Mouse (Mus musculus) right cerebral cortex, postnatal 4 days (tissue): Measurements from ENCODE around the gene Bahcc1.
A peak's percentile ranks its signal among the peaks of the same experiment; 100 is the strongest.

Experiments used
- DNase-seq: peaks from one replicate; pipeline ENCODE4 v3.0.0-alpha.2; 2022

Bahcc1 gene

DNA sequence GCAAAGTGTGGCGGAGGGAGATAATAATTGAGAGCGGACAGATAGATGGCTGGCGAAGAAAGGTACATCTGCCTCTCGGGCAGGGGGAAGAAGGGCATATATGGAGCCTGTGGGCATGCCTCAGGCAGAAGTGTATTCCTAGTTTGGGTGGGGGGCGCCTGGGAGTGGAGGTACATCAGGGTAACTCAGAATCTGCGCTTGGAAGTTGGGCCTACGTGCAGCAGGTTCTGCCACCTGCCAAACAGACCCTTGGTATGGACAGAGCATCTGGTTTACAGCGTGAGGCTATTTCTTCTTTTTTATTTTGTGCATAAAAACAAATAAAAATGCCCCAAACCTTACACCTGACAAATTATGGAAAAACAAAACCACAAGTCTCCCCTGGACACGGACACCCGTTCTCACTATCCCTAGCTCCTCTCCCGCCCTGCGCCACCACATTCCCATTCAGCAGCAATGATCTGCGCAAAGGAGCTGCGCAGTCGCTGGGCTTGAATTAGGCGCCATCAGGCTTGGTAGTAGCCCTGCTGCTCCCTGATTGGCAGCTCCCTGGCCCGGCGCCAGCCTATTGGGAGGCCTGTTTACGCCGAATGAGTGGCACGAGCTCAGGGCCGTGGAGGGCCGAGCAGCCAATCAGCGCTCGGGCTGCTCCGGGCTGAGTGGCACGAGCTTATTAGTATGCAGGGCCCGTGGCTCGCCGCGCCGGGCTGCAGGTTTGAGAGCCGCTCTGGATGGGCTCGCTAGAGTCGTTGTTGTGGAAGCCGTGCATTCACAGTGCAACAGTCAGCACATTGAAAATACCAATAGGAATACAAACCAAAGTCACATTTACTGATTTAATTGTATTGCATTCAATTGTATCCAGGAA lies at the start of gene Bahcc1:
Gene Bahcc1 (plus strand): TSS at position 718 of the 868 bp plus-strand sequence.
- peak; percentile 100 for DNase-seq

DNA sequence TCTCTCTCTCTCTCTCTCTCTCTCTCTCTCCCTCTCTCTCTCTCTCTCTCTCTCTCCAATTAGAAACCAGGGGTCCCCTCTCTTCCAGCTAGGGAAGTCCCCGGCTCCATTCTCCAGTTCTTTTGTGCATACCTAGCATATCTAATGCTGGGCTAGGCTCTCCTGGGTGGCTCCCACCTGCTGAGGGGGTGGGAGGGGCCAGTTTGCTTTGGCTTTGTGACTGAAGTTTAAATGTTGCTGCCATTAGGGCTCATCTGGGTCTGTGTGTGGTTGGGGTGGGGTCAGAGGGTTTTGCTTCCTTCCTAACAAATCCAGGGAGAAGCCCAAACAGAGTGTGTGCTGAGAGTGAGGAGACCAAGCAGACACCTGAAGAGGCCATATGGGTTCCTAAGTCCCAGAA lies 49.6 kb upstream of the Bahcc1 start:
- DNase-seq, result no peak

DNA sequence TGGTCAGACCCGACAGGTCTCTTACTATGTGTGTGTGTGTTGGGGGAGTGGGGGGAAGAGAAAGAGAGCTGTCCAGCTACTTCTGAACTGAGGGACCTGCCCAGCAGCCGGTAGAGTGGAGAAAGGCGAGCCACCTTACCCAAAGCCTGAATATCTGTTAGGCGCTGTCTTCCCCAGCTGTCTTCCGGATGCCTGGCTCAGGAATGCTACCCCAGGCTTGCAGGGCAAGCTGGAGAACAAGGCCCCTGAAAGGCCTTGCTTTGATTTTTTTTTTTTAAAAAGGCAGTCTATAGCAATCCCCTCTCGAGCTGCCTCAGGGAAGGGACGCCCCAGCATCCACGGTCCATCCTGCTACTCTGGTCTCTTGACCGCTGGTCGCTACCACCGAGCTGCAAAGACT lies 49.0 kb upstream of the Bahcc1 start:
- no peak for DNase-seq

DNA sequence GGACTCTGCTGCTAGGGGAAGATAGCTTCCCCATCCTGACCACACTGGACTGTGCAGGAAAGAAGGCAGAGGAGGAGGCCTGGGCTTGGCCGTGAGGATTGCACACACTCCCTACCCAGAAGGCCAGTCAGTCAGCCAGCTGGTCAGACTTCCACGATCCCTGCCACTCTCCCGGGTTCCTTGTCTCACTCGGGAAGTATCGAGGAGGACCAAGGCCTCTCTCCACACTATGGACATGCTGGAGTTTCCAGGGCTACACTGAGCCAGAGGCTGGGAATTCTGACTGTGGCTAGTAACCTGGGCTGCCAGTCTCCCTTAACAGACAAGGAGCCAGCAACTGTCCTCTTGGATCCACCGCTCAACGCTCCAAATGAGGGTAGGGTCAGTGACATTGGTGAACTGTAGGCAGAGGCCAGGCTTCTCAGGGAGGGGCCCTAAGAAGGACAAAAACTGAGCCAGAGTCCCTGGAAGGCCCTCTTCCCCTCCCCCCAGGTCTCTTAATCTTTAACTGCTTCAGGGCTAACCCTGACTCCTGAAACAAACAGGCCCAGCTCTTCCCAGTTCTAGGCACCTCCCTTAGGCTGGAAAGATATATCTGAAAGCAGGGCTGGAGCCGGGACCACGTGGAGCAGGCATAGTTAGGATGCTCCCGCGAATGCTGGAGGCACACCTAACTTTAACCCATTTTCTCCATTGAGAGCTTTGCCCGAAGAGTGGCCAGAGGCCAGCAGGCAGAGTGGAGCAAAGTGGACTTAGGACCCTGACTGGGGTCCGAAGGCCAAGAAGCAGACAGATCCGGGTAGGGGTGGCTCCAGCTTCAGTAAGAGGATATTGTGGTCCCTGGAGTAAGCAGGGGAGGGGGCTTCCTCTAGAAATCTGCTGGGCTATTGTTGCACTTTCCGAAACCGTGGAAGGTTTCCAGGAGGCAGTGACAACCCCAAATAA lies 48.1 kb upstream of the Bahcc1 start:
- DNase-seq, result no peak

- peak; percentile 54 for DNase-seq
These were observed 47.2 kb upstream of the Bahcc1 start for GRCm38 (mm10) chr11:120185316-120186141.

- DNase-seq, result no peak
These were observed 46.5 kb upstream of the Bahcc1 start for GRCm38 (mm10) chr11:120186145-120186740.

DNA sequence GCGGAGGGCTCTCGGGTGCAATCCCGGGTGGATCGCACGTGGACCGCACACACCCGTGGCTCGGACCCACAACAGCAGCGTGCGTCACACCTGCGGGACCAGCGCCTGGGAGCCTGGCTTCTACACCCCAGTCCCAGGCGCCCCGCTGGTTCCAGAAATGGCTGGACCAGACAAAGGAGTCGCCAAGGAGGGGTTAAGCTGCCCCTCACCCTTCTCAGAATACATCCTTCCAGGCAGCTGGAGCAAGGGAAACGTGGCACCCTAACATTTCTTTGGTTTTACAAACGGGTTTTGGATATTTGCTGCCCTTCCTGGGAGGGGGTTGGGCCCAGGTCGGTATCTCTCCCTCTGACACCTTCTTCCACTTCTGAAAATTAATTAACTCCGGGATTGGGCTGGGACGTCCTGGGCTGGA lies 45.9 kb upstream of the Bahcc1 start:
- no peak for DNase-seq

DNA sequence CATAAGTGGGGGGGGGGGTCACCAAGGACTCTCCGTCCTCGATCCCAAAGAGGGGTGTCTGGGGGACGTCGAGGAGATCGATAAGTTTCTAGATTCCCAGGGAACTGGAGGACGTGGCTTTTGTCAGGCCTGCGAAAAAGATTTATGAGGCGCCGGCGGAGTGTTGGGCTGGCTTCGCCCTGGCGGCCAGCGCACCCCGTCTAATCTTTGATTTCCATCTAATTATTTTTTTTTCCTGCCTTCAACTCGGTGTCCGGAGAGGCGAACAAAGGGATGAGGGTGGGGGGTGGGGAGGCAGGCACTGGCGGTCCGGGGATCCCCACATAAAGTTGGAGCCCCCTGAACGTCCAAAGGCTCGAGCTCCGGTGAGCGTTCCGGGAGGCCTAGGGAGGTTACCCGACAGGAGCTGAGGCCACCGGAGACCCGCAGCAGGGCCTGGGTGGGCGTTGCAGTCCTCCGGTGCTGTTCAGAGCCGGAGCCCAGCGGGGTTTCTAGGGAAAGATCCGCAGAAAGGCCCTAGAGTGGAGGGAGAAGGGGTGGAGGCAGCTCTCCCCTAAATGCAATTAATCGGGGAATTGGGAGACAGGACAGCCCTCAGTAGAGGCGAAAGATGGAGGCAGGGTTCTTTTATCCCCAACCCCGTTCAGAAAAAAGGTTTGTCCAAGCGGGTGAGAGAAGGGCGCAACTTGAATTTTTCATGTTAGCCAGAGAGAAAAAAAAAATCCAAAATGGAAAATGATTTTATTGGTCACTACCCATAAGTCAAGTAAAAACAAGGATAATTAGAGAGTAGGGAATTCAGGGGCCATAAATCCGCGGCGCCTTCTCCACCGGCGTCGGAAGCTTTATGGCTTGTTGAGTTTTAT lies 45.3 kb upstream of the Bahcc1 start:
- no peak for DNase-seq

- no peak for DNase-seq
These were observed 44.7 kb upstream of the Bahcc1 start for GRCm38 (mm10) chr11:120188102-120188480.

DNA sequence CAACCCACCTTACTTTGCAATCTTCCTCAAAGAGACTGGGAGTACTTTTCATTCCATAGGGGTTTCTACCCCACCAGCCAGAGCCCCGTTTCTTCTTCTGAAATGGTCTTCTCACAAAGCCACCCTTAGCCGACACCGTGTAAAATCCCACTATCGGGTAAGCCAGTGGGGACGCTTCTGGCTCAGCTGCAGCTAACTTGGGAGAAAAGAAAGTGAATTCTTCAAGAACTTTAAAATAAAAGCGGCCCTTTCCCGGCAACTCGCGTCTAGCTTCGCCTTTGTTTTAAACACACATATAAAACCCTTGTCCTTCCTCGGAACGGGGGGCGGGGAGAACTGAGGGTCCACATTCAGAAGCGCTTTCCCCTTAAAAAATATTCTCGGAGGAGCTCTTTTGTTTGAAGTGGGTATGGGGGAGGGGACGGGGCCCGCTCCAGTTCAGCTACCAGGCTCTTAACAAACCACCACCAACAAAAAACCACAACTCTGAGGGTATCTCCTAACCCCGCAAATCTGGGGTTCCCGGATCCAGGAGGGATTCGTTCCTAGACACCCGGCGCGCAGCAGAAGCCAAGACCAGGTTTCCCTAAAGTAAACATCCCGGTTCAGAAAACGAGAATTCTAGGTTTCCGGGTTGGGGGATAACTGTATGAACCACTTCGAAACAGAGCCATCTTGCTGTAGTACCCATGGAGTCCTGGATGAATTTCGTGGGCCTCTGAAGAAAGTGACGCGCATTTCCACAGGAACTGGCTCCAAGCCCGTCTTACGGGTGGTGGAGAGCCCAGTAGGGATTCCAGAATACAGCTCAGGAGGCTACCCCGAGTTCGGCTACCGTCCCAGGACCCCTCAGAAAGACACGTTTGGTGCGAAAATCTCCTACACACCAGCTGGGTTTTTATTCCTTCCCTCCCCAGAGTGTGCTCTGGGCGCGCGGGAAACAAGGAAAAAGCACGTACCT lies 44.0 kb upstream of the Bahcc1 start:
- peak; percentile 63 for DNase-seq

DNA sequence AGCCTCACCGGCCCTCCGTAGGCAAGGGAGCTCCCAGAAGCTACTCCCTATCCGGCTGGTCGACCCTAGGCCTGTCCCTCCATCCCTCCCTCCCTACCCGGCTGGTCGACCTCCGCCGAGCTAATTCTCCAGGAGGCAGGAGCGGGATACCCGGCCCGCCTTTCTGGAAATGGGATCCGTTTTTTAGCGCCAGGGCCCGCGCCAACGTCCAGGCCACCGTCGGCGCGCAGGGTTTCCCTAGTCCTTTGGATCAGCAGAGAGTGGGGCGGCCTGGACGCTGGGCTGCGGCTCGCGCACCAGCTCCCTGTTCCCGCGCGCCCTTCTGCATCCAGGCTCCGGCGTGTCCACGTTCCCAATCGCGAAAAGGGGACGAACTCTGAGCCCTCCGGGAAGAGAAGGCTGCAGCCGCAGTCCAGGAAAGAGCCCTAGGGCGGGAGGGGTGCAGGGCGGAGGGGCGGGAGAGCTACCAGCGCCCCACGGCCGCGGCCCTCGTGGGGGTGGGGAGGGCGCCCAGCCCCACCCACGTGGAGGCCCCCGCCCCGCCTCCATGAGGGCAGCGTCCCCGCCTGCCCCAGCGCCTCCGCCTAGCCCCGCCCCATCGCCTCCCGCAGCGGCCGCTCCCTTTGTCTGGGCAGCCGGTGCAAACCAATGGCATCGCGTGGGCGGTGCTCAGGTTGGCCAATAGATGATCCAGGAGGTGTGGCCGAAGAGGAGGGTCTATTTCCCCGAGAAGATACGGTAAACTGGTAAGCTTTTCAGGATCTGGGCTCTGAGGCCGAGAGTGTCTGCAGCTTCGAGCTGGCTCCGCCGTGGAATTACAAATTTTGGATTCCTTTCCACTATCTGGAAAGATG lies 43.1 kb upstream of the Bahcc1 start:
- DNase-seq, result peak; percentile 98

DNA sequence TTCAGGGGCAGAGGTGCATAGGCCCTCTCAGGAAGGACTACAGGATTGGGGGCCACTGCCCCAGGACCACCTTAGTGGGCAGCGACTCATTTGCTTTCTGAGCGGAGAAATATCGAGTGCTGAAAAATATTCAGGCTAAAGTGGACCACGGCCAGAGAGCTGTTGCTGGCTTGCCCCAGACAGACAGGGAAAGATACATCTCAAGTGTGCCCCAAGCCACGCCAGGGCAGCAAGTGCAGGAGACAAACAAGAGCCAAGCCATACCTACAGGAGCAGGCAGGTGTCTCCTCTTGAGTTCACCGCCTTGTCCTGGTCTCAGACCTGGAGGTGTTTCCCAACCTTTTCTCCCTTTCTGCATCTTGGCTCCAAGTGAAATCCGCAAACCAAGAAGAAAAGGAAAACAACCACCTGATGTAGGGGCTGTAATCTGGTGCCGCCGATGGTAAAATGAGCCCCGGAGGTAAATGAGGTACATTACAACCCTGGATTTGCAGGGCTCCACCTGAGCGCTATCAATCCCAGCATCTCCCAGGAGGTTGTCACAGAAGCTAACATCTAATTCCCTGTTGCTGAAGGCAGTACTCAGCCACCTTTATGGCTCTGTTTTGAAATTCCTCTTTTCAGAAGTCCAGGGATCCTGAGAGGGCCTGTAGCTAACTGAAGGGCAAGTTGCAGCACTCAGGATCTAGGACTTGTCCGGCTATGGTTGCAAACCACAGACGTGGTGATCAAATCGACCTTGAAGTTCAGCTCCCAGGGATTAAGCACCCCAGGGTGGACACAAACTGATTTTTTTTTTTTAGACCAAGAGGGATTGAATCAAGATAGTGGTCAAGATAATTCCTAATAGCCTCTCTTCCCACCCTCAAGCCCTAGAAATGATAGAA lies 42.0 kb upstream of the Bahcc1 start:
- no peak for DNase-seq

GRCm38 (mm10) chr11:120198831-120199230 lies 33.9 kb upstream of the Bahcc1 start:
- no peak for DNase-seq

DNA sequence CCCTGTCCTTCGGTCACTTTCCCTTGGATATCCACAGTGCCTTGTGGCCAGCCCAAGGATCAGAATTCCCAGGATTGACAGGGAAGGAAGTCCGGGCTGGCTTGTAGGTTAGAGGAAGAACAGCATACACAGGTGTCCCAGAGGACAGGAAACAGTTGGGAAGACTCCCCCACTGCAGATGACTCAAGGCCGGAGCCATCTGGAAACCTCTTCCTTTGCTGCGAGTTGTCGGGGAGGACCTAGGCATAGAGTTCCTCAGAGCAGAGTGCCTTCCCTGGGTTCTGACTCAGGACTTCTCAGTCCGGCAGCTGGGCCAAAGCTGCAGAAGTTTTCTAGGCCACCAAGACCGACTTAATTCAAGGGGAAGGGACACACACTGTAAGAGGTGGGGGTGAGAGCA lies 33.0 kb upstream of the Bahcc1 start:
- no peak for DNase-seq

DNA sequence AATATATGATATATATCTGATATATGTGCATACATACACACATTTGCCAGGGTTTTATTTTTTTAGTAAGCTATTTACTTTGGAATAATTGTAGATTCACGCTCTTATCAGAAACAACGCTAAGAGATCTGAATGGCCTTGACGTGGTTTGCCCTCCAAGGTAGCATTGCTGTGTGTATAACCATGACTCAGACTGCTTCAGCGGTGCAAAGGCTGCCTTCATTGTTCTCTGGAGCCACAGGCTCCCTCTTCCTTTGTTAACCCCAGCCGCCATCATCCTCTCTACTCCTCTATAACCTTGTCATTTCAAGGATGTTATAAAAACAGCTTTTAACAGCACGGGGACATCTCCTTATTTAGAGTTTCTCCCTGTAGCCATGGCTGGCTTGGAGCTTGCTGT lies 32.1 kb upstream of the Bahcc1 start:
- DNase-seq, result no peak

- no peak for DNase-seq
These were observed 28.5 kb upstream of the Bahcc1 start for GRCm38 (mm10) chr11:120204200-120204599.

- DNase-seq, result no peak
These were observed 26.6 kb upstream of the Bahcc1 start for GRCm38 (mm10) chr11:120206069-120206668.

DNA sequence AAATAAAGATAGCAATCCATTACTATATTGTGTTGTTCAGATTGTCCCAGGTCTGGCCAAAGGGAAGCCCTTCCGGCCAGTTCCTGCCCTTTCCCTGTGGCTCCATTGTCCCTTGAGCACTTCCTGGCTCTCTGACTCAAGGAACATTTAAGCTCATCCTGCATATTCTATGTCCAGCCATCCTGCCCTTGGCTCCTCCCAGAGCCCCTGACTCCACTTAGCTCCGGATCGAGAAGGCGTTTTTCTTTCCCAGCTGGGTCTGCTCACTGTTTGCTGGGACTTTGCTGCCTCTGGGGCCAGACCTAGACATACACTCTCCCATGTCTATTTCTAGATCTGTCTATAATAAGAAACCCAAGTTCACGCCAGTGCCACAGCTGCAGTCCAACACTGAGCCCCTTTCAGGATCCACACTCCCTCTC lies 26.1 kb upstream of the Bahcc1 start:
- no peak for DNase-seq
